Mouse (Mus musculus): ENCODE measurements around the gene Ormdl3. TPM values are rescaled to one million over a fixed set of nuclear protein-coding genes. Genes with fewer than 3 reads are reported as not detected.
A peak's percentile ranks its signal among the peaks of the same experiment; 100 is the strongest.
"Not testable (repeated sequence)": the region's sequence is repeated elsewhere in the genome, so short reads cannot be mapped to it uniquely, and the experiment has no call there.

The Ormdl3 gene
- 94.8 TPM for polyA plus RNA-seq (2021)

DNA sequence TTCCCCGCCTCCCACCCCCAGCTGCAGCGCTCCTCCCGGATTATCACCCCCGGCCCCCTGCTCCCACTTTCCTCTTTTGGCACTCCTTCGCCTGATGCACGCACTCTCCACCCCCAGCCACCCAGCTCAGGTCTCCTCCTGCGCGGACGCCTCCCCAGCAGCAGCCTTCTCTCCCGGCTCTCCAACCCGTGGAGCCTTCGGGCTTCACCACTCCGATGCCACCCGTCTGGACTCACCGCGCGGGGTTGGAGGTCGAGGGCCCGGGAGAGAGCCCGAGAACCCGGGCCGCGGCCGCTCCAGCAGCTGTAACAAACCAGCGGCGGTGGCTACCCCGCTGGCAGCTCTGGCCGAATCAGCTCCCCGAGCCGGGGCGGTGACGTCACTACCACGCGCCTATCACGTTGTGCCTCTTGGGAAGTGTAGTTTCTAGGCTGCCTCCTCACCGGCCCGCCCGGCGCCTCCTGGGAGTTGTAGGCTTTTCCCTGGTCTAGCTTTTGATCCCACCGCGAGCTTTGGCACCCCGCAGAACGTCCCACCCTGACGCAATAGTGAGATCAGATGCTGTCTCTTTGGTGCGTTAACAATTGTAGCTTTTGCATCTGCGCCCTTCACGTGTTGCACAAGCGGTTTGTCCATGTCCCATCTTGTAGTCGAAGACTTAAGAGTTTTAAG lies at the start of gene Ormdl3:
Ormdl3 (minus strand) TSS at position 477 of the 672 bp plus-strand sequence.
- ChIA-PET POLR2A (interaction anchor here (0.6 to 1.1 kb wide), 3 partner anchors 35 to 129 kb away, joined by 3 to 6 read pairs (median 3); no protein-coding TSS in a partner anchor), CTCF (interaction anchor here (1.0 to 3.6 kb wide), 2 partner anchors 10 to 36 kb away, joined by 3 to 11 read pairs; partner anchors contain the start of gene Zpbp2)
- DNase-seq (ENCODE audit: low read depth, low spot score), result peak; percentile 72
- peaks cover 9% of the 10 kb centered on the region for H3K27me3 ChIP-seq
- ATAC-seq, result peak; percentile 75
- no peak for TF ChIP-seq CTCF (IDR thresholded peaks at IDR 0.05)
- in situ Hi-C loops (cut with MboI; ENCODE audit: low pct_unique_long_range_greater_than_20kb), result loop anchor here (5.0 kb wide), 1 partner anchor 35 kb away; the partner anchor contains the start of gene Zpbp2

DNA sequence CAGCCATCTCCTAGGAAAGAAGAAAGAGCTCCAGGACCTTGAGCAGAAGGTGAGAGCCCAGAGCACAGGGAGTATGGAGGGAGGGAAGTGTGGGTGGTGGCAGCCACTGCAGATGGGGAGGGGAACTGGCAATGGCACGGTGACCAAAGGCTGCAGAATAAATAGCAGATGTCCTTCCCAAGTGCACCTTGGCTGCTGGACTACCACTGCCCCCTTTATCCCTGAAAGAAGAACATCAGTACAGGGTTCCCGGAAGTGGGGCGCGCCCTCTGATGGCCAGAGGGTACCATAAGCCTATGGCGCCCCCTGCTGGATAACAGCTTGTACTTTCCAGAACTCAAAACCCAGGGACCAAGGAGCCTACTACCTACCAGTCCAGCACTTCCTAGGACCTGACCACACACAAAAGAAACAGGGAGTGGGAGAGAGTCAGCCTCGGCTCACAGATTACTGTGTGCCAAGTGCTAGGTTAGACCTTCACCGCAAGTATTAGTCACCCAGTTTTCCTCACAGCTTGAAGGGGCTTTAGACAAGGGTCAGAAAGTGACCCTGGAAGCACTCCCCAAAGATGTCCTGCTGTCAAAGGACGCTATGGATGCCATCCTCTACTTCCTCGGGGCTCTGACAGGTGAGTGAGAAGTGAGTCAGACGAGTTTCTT lies 48.3 kb upstream of the Ormdl3 start:
- DNase-seq (ENCODE audit: low read depth, low spot score); POLR2A ChIA-PET; ATAC-seq; H3K27me3 ChIP-seq: not testable (repeated sequence)
- CTCF ChIA-PET, result interaction anchor here (1.3 kb wide), 1 partner anchor 9 kb away, joined by 4 read pairs; the partner anchor contains the start of gene Gsdma3
- in situ Hi-C loops (cut with MboI; ENCODE audit: low pct_unique_long_range_greater_than_20kb), result loop anchor here (5.0 kb wide), 1 partner anchor 33 kb away; no protein-coding TSS in a partner anchor
- peak; percentile 80 for TF ChIP-seq CTCF (IDR thresholded peaks at IDR 0.05)

GRCm38 (mm10) chr11:98630646-98631045 lies 43.5 kb upstream of the Ormdl3 start:
- CTCF ChIA-PET, result no interaction called here

GRCm38 (mm10) chr11:98628706-98629105 lies 41.5 kb upstream of the Ormdl3 start:
- DNase-seq (ENCODE audit: low read depth, low spot score) (no peak), ATAC-seq (no peak)
- ChIA-PET POLR2A (no interaction called here), CTCF (no interaction called here)
- no peak for TF ChIP-seq CTCF (IDR thresholded peaks at IDR 0.05)
- peaks cover 4% of the 10 kb centered on the region for H3K27me3 ChIP-seq
- in situ Hi-C loops (cut with MboI; ENCODE audit: low pct_unique_long_range_greater_than_20kb), result no loop called here

More at GRCm38 (mm10) chr11:98630646-98631045, 43.5 kb upstream of the Ormdl3 start:
- ATAC-seq (no peak), DNase-seq (ENCODE audit: low read depth, low spot score) (no peak)
- in situ Hi-C loops (cut with MboI; ENCODE audit: low pct_unique_long_range_greater_than_20kb), result no loop called here
- POLR2A ChIA-PET, result no interaction called here
- peaks cover 8% of the 10 kb centered on the region for H3K27me3 ChIP-seq
- no peak for TF ChIP-seq CTCF (IDR thresholded peaks at IDR 0.05)

- ATAC-seq (no peak), DNase-seq (ENCODE audit: low read depth, low spot score) (no peak)
- POLR2A ChIA-PET, result no interaction called here
- CTCF ChIA-PET, result interaction anchor here (1.6 kb wide), 1 partner anchor 9 kb away, joined by 4 read pairs; no protein-coding TSS in a partner anchor
- TF ChIP-seq CTCF (IDR thresholded peaks at IDR 0.05), result no peak
- in situ Hi-C loops (cut with MboI; ENCODE audit: low pct_unique_long_range_greater_than_20kb), result no loop called here
- no peaks in the 10 kb centered on the region for H3K27me3 ChIP-seq
These were observed 38.6 kb upstream of the Ormdl3 start, which contains the start of the genes Gm12355 and Gsdma3 for GRCm38 (mm10) chr11:98625611-98626410. Gene Gm12355, minus strand, starts transcription at chr11:98625661. Gene Gsdma3, plus strand, starts transcription at chr11:98626360.

GRCm38 (mm10) chr11:98624381-98624780 lies 37.2 kb upstream of the Ormdl3 start:
- DNase-seq (ENCODE audit: low read depth, low spot score); ATAC-seq; H3K27me3 ChIP-seq; CTCF ChIA-PET; POLR2A ChIA-PET; in situ Hi-C loops (cut with MboI; ENCODE audit: low pct_unique_long_range_greater_than_20kb): not testable (repeated sequence)

DNA sequence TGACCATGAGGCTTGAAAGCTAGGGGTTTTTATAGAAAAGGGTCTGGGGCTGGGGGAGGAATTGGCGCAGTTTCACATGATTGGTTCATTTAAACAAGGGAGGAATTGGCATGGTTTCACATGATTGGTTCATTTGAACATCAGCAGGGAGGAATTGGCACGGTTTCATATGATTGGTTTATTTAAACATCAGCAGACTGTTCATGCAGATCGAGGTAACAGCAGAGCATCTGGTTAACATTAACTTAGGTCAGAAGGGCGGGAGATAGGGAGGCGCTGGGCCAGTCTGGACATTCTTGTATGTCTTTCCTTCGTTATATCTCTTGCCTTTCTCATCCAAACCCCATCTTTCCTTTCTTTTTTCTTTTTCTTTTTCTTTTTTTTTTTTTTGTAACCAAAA lies 36.8 kb upstream of the Ormdl3 start:
- DNase-seq (ENCODE audit: low read depth, low spot score); in situ Hi-C loops (cut with MboI; ENCODE audit: low pct_unique_long_range_greater_than_20kb); H3K27me3 ChIP-seq; POLR2A ChIA-PET; CTCF ChIA-PET; ATAC-seq: not testable (repeated sequence)

DNA sequence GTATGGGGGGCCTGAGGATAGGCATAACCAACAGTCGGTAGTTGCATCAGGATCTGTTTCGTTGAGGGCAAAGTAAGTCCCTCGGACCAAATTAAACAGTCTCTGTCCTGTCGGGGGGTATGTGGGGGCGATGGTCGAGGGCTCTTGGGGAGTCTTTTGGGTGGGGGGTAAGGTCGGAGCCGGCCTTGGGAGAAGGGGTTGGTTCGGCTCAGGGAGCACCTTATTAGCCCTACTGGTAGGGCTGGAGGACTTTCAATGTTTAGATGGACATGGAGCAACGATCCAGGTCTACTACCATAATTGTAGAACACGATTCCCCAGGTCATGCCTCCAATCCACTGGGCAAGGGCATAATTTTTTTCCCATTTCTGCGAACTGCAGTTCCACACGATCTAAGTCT lies 33.6 kb upstream of the Ormdl3 start:
- in situ Hi-C loops (cut with MboI; ENCODE audit: low pct_unique_long_range_greater_than_20kb), result no loop called here
- DNase-seq (ENCODE audit: low read depth, low spot score), result no peak
- no peaks in the 10 kb centered on the region for H3K27me3 ChIP-seq
- no peak for TF ChIP-seq CTCF (IDR thresholded peaks at IDR 0.05)
- POLR2A ChIA-PET, result no interaction called here
- no peak for ATAC-seq
- CTCF ChIA-PET, result no interaction called here

GRCm38 (mm10) chr11:98606763-98607162 lies 19.6 kb upstream of the Ormdl3 start:
- in situ Hi-C loops (cut with MboI; ENCODE audit: low pct_unique_long_range_greater_than_20kb), result loop anchor here (5.0 kb wide), 1 partner anchor 56 kb away; the partner anchor contains the start of gene Gsdma
- CTCF ChIA-PET, result interaction anchor here (0.9 to 1.6 kb wide), 5 partner anchors 10 to 81 kb away, joined by 3 to 6 read pairs (median 4); partner anchors contain the start of gene Psmd3
- DNase-seq (ENCODE audit: low read depth, low spot score) (no peak), ATAC-seq (no peak)
- POLR2A ChIA-PET, result no interaction called here
- peak; percentile 70 for TF ChIP-seq CTCF (IDR thresholded peaks at IDR 0.05)
- H3K27me3 ChIP-seq, result peaks cover 28% of the 10 kb centered on the region

- in situ Hi-C loops (cut with MboI; ENCODE audit: low pct_unique_long_range_greater_than_20kb), result loop anchor here (5.0 kb wide), 2 partner anchors 32 to 57 kb away; partner anchors contain the start of gene Gsdma
- CTCF ChIA-PET, result interaction anchor here (1.6 kb wide), 1 partner anchor 77 kb away, joined by 5 read pairs; the partner anchor contains the start of gene Psmd3
- ATAC-seq; DNase-seq (ENCODE audit: low read depth, low spot score); POLR2A ChIA-PET: not testable (repeated sequence)
- peaks cover 29% of the 10 kb centered on the region for H3K27me3 ChIP-seq
These were observed 17.7 kb upstream of the Ormdl3 start for GRCm38 (mm10) chr11:98604911-98605310.

Measured in Patski (cell line).